Mouse (Mus musculus) embryo, embryonic 11 days (tissue): ENCODE results near the gene AC124502.3.
"Not testable (repeated sequence)": the region's sequence is repeated elsewhere in the genome, so short reads cannot be mapped to it uniquely, and the experiment has no call there.

Experiments
- DNase-seq: peaks from one replicate; pipeline ENCODE4 v3.0.0-alpha.2; 2015

Gene AC124502.3

GRCm38 (mm10) chr19:5038709-5039156 is at the start of gene AC124502.3, which contains the start of gene B4gat1:
TSS of gene AC124502.3 (plus strand) at chr19:5038891.
TSS of gene B4gat1 (plus strand) at chr19:5038826.
- DNase-seq: peak; percentile 96

- peak; percentile 95 for DNase-seq
Measured at GRCm38 (mm10) chr19:4989013-4989412, 49.7 kb upstream of the AC124502.3 start.

GRCm38 (mm10) chr19:4989434-4990255 is 49.0 kb upstream of the AC124502.3 start:
- DNase-seq: no peak

GRCm38 (mm10) chr19:4990256-4990625 is 48.5 kb upstream of the AC124502.3 start, which contains the start of gene Npas4:
TSS of gene Npas4 (minus strand) at chr19:4990316.
- no peak for DNase-seq

GRCm38 (mm10) chr19:4990716-4991115 is 48.0 kb upstream of the AC124502.3 start:
- peak; percentile 9 for DNase-seq

- DNase-seq: peak; percentile 45
Measured at GRCm38 (mm10) chr19:4992371-4992770, 46.3 kb upstream of the AC124502.3 start.

- DNase-seq: peak; percentile 11
Measured at GRCm38 (mm10) chr19:4992904-4993303, 45.8 kb upstream of the AC124502.3 start.

GRCm38 (mm10) chr19:4994043-4994442 is 44.6 kb upstream of the AC124502.3 start:
- DNase-seq: no peak

- no peak for DNase-seq
Measured at GRCm38 (mm10) chr19:4999445-5000140, 39.1 kb upstream of the AC124502.3 start.

GRCm38 (mm10) chr19:5001666-5002406 is 36.9 kb upstream of the AC124502.3 start:
- DNase-seq: peak; percentile 94

- not testable (repeated sequence) for DNase-seq
Measured at GRCm38 (mm10) chr19:5003644-5004043, 35.0 kb upstream of the AC124502.3 start.

GRCm38 (mm10) chr19:5004925-5005324 is 33.8 kb upstream of the AC124502.3 start:
- no peak for DNase-seq

- DNase-seq: no peak
Measured at GRCm38 (mm10) chr19:5013138-5013537, 25.6 kb upstream of the AC124502.3 start.

GRCm38 (mm10) chr19:5014961-5015398 is 23.7 kb upstream of the AC124502.3 start:
- peak; percentile 58 for DNase-seq

- DNase-seq: peak; percentile 30
Measured at GRCm38 (mm10) chr19:5016221-5016742, 22.4 kb upstream of the AC124502.3 start.

GRCm38 (mm10) chr19:5016782-5017181 is 21.9 kb upstream of the AC124502.3 start:
- peak; percentile 82 for DNase-seq

- DNase-seq: no peak
Measured at GRCm38 (mm10) chr19:5017611-5018010, 21.1 kb upstream of the AC124502.3 start.

GRCm38 (mm10) chr19:5018191-5018590 is 20.5 kb upstream of the AC124502.3 start:
- DNase-seq: no peak

- DNase-seq: no peak
Measured at GRCm38 (mm10) chr19:5021416-5021815, 17.3 kb upstream of the AC124502.3 start.

- DNase-seq: peak; percentile 97
Measured at GRCm38 (mm10) chr19:5023621-5024479, 14.8 kb upstream of the AC124502.3 start, which contains the start of gene Slc29a2. TSS of gene Slc29a2 (plus strand) at chr19:5023860.

- no peak for DNase-seq
Measured at GRCm38 (mm10) chr19:5026111-5026510, 12.6 kb upstream of the AC124502.3 start.

GRCm38 (mm10) chr19:5032686-5033085 is 6.0 kb upstream of the AC124502.3 start:
- DNase-seq: no peak
